Mouse (Mus musculus) fibroblast of lung, adult 2 months (primary cell): ENCODE measurements around the gene Cd151.

Experiments
- DNase-seq: peaks from one replicate; pipeline ENCODE4 v3.0.0-alpha.2; 2011; ENCODE audit warnings: low read depth

Gene Cd151

DNA sequence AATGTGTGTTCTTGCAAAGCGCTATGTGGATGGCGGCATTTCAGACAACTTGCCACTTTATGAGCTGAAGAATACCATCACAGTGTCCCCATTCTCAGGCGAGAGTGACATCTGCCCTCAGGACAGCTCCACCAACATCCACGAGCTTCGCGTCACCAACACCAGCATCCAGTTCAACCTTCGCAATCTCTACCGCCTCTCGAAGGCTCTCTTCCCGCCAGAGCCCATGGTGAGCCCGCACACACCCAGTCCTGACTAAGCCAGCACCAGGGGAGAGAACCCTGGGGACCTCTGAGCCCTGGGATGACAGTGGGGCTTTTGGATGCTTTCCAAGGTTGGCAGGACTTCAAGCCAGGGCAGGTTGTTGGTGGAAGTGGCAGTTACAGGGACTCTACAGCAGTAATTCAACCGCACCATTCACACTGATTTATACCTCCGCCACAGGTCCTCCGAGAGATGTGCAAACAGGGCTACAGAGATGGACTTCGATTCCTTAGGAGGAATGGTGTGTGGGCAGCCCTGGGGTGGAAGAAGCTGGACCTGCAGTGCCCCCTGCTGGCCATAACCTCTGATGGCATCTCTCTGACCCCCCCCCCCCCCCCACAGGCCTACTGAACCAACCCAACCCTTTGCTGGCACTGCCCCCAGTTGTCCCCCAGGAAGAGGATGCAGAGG, 9.1 kb upstream of the Cd151 start:
- DNase-seq: no peak

DNA sequence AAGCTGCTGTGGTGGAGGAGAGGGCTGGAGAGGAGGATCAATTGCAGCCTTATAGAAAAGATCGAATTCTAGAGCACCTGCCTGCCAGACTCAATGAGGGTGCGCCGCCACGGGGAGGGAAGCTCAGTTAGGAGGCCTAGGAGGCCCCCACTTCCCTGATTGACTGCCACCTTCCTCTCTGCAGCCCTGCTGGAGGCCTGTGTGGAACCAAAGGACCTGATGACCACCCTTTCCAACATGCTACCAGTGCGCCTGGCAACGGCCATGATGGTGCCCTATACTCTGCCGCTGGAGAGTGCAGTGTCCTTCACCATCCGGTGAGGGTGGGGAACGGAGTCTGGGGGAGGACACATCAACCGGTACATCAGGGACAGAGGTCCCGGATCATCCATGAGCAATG, 8.5 kb upstream of the Cd151 start:
- DNase-seq: no peak

GRCm38 (mm10) chr7:141459301-141459711, 7.9 kb upstream of the Cd151 start:
- no peak for DNase-seq

DNA sequence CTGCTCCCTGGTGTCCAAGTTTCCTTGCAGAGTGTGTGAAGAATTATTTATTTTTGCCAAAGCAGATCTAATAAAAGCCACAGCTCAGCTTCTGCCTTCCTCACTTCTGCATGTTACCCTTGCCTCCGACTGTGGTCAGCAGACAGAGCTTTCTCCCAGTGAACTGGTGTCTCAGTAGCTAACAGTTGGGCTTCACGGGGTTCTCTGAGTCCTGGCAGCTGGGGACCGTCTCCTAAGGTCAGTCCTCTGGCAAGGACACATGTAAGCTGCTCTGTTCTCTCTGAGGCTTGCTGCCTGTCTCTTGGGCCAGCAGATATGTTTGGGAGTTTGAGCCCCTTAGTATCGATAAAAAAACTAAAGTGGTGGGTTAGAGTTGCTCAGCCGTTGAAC, 7.2 kb upstream of the Cd151 start:
- DNase-seq: no peak

- DNase-seq: no peak
Measured at GRCm38 (mm10) chr7:141460391-141461113, 6.6 kb upstream of the Cd151 start, which contains the start of gene Cracr2b. Gene Cracr2b (plus strand): TSS chr7:141461094.

- no peak for DNase-seq
Measured at GRCm38 (mm10) chr7:141461521-141462332, 5.5 kb upstream of the Cd151 start.

GRCm38 (mm10) chr7:141462333-141462821, 4.8 kb upstream of the Cd151 start:
- DNase-seq: no peak

DNA sequence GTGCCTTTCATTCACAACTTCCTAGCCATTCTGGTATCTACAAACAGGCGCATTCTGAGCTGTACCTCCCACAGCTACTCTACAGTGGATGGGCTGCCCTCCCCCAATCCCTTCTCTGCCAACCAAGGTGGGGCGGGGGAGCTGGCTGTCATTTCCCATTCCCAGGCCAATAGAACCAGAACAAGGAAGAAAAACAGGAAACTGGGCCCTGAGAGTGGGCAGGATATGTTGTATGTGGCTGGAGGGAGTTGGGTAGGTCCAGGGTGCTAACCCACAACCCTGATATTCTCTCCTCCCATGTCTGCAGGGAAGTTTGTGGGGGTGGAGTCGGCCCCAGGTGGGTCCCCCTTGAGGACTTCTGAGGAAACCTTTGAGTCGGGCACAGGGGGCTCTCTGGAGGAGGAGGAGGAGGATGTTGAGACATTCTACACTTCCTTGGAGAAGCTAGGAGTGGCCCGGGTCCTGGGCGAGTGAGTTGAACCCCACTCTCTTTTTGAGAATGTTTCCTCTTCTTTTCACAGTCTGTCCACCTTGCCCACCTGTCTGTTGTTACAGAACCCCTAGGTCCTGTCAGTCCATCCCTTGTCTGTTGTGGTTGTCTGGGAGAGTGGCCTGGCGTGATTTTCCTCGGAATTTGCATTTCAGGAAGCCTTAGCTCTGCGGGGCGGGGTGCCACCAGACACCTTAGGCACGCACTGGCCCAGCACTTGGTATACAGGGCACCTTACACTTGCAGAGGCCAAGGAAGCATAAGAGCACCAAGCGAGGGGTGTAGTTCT, 3.2 kb upstream of the Cd151 start:
- no peak for DNase-seq

- no peak for DNase-seq
Measured at GRCm38 (mm10) chr7:141464603-141465201, 2.5 kb upstream of the Cd151 start.

- no peak for DNase-seq
Measured at GRCm38 (mm10) chr7:141465388-141466044, 1.7 kb upstream of the Cd151 start.

DNA sequence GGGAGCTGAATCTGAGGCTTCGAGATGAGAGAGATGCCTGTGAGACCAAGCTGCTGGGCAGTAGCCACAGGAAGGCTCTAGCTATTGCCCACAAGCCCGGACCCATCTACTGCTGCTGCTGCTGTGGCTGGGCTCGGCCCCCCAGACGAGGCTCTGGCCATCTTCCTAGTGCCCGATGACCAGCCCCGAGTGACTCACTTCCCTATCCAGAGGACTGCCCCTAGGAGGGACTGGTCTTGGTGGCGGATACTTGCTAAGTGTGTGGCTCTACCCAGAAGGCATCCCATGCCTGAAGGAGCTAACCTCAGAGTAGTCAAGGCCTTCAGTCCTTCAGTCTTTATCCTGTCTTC, 1.2 kb upstream of the Cd151 start:
- peak; percentile 69 for DNase-seq

DNA sequence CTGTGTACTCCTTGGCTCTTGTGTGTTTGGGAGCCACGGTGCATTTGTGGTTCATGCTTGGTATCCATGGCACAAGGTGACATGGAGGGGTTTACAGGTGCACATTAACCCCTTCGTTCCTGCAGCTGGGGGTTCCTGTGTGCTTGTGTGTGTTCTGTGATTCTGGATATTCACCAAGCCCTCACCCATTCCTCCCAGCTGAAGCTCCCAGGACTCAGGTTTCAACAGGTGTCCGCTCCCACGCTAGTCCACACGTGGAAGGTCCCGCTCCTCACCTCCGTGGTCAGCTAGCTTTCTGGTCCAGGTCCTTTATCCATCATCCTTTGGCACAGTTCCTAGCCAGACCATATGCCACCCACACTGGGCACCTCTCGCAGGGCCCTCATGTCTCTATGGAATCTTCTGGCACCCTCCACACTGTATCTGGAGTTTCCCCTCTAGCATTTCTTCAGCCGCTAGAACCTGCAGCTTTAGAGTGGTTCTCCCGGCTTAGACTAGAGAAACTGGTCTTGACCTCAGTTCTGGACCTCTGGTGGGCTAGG, 514 bp upstream of the Cd151 start:
- DNase-seq: no peak

DNA sequence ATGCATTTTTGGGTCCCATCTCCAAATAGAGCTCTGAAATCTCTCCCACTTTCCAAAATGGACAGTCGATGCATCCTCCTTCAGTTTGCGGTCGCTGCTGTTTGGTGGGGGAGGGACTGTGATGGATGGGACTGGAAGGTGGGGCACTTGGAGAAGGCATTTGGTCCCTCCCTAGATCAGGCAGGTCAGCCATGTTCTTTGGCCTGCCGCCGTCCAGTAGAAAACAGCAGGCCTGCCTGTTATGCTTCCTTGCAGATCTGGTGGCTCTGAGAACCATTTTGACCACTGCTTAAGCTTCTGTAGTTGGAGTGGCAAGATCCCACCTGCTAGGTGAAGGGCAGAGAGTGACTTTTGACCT, 951 bp downstream of the Cd151 start:
- no peak for DNase-seq

DNA sequence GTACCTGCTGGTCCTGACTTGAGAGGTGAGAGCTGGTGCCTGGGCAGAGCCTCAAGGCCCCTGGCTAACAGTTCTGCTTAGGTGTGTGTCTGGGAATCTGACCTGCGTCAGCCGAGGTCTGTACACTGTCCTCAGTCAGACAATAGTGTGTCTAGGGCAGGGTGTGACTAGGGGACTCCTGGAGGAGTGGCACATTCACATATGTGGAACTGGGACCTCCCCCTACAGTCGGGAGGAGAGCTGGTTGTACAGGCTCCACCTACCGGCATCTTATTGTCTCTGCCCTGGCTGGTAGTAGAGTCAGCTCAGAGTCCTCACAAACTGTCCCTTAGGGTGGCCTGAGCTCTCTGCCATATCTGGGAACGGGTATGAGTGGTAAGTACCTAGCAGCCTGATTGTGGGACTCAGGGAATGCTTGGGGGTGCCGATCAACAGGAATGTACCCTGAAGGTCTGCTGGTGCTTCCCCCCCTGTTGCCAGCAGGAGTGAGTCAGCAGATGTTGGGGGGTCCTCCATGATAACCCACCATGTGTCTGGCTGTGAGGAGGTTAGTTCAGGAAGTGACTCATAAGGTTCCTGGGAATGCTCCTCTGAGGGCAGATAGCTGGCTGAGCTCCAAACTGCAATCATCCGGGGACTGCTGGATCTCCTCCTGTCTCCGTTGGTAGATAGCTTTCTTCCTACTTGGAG, 1.5 kb downstream of the Cd151 start:
- DNase-seq: peak; percentile 63

DNA sequence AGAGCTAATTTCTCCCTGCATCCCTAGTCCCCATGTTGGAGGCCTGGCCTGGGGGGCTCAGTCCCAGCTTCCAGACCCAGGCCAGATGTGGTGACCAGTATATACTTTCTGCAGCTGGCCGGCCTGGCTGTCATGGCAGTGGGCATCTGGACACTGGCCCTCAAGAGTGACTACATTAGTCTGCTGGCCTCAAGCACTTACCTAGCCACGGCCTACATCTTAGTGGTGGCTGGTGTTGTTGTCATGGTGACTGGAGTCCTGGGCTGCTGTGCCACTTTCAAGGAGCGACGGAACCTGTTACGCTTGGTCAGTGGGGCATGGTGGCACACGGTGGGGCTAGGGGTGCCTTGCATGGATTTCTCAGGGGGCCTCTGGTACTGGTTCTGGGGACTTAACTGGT, 2.2 kb downstream of the Cd151 start:
- no peak for DNase-seq

DNA sequence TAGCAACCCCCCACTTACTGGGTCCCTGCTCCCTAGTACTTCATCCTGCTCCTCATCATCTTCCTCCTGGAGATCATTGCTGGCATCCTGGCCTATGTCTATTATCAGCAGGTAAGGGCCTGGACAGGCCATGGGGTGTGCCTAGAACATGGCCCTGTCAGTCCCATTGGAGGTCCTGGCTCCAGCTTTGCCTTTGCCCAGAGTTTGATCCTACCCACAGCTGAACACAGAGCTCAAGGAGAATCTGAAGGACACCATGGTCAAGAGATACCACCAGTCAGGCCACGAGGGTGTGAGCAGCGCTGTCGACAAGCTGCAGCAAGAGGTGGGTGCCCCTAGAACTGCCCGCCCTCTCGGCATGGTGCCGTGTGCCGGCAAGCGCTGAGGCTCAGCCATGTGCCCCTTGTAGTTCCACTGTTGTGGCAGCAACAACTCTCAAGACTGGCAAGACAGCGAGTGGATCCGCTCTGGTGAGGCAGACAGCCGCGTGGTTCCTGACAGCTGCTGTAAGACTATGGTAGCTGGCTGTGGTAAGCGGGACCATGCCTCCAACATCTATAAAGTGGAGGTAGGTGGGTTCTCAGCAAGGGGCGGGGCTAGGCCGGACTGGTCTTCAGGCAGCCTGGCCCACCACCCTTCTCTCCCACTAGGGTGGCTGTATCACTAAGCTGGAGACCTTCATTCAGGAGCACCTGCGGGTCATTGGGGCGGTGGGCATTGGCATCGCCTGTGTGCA, 2.9 kb downstream of the Cd151 start:
- DNase-seq: no peak

- DNase-seq: no peak
Measured at GRCm38 (mm10) chr7:141470637-141470944, 3.4 kb downstream of the Cd151 start.

GRCm38 (mm10) chr7:141471236-141471635, 4.0 kb downstream of the Cd151 start:
- DNase-seq: no peak

- DNase-seq: no peak
Measured at GRCm38 (mm10) chr7:141472226-141472625, 5.0 kb downstream of the Cd151 start.

- DNase-seq: no peak
Measured at GRCm38 (mm10) chr7:141472763-141473162, 5.6 kb downstream of the Cd151 start.
